Mouse (Mus musculus) retina, embryonic 14.5 days (tissue): ENCODE results near the gene Eps15l1.

ENCODE experiments used
- DNase-seq: peaks from one replicate; pipeline ENCODE4 v3.0.0-alpha.2; 2015; ENCODE audit warnings: low spot score

Eps15l1 gene

DNA sequence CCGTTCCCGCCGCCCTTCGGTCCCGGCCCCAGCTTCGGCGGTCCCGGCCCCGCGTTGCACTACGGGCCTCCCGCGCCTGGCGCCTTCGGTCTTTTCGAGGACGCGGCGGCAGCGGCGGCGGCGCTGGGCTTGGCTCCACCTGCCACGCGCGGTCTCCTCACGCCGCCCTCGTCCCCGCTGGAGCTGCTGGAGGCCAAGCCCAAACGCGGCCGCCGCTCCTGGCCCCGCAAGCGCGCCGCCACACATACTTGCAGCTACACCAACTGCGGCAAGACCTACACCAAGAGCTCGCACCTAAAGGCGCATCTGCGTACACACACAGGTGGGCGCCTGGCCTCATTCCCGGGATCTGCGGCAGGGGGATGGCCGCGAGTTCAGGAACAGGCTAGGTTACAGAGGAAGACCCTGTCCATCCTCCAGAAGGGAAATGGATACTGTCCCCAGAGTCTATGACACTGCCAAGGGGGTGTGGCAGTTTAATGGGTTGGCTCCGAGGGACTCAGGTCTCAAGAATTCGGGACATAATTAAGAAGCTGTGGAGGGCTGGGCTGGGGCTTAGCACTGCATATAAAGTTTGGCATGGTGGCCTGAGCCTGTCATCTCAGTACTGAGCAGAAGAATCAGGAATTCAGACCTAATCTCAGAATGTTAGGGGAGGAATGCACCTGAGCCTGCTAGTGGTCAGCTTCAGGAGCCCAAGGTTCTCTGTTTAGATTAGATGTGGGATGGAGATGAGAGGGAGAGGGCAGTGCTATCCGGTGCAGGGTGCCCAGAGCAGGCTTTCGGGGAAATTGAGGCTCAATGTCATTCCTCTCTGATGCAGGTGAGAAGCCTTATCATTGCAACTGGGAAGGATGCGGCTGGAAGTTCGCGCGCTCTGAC is 101.1 kb downstream of the Eps15l1 start:
- peak; percentile 29 for DNase-seq

DNA sequence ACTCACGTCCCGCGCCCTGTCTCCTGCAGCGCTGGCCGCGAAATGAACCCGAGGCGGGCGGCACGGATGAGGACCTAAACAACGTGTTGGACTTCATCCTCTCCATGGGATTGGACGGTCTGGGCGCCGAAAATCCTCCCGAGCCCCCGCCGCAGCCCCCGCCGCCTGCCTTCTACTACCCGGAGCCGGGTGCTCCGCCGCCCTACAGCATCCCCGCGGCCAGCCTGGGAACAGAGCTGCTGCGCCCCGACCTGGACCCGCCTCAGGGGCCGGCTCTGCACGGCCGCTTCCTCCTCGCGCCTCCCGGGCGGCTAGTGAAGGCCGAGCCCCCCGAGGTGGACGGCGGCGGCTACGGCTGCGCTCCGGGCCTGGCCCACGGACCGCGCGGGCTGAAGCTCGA is 101.9 kb downstream of the Eps15l1 start:
- DNase-seq, result peak; percentile 34

- DNase-seq, result peak; percentile 83
Observed at GRCm38 (mm10) chr8:72318801-72319322, 102.4 kb downstream of the Eps15l1 start, which contains the start of gene Klf2. Gene Klf2 (plus strand): TSS chr8:72319033.

DNA sequence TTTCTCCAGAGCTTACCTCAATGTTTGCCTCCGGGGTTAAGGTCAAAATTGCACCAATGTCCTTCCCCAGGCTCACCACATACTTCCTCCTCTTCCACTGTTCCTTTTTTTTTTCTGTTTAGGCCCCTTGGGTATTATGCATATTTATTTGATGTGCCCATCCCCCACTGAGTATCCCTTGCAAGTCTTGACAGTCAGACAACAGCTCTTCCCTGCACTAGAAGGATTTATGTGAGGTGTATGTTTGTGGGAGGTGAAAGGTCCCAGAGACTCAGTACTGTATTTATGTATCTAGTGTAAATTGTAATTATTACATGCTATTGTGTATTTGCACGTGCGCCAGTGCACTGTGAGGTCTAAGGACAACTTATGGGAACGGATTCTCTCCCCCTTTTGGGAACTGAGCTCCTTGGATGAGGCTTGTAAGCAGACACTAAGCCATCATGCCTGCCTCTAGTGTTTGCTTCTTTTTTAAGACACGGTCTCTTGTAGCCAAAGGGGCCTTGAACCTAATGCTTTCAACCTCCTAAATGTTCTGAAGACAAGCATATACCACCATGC is 103.4 kb downstream of the Eps15l1 start:
- DNase-seq, result no peak

DNA sequence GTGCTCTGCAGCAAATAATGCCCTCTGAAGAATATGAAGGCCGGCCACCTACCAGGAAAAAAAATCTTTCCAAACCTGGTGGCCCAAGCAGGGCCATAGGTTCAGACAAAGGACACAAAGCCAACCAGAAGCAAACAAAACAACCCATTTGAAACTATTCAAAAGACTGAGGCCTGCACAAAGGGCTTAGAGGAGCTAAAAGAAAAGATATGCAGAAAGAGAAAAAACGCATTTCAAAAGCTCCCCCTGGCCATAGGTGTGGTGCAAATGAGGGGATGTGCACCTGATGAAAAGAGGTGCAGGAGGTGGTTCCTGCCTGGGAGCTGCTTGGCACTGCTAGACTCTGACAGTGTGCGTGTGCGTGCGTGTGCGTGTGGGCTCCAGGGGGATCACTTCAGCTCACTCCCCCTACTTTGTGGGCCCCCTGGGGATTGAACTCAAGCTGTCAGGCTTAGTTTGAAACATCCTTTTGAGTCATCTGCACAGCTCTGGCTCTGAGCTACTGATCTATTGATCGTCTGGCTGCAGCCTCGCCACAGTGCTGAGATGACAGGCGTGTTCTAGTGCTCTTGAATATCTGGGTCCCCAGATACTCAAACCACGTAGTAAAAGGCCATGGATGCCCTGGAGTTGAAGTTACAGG is 105.1 kb downstream of the Eps15l1 start:
- peak; percentile 20 for DNase-seq

- DNase-seq, result no peak
Observed at GRCm38 (mm10) chr8:72312926-72313518, 108.2 kb downstream of the Eps15l1 start.

- no peak for DNase-seq
Observed at GRCm38 (mm10) chr8:72310849-72311506, 110.3 kb downstream of the Eps15l1 start.

DNA sequence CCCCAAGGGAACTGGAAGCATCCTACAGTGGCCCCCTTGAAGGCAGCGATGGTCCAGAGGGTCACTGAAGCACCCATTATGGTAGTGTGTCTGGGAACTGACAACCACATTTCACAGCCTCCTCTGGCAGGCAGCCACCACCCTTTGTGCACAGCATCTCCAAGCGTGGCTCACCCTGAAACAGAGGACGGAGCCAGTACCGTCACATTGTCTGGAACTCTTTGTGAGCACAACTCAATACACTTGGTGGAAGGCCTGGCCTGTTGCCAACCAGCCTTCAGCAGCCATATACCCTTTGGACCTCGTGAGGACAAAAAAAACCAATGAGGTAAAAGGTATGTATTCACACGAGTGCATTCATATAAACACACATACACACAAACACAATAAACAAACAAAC is 113.0 kb downstream of the Eps15l1 start:
- no peak for DNase-seq

GRCm38 (mm10) chr8:72306913-72307312 is 114.3 kb downstream of the Eps15l1 start:
- DNase-seq, result no peak

- DNase-seq, result no peak
Observed at GRCm38 (mm10) chr8:72305210-72305905, 115.9 kb downstream of the Eps15l1 start, which contains the start of gene Gm10282. Gene Gm10282 (minus strand): TSS chr8:72305260.

- no peak for DNase-seq
Observed at GRCm38 (mm10) chr8:72303633-72304032, 117.6 kb downstream of the Eps15l1 start.

DNA sequence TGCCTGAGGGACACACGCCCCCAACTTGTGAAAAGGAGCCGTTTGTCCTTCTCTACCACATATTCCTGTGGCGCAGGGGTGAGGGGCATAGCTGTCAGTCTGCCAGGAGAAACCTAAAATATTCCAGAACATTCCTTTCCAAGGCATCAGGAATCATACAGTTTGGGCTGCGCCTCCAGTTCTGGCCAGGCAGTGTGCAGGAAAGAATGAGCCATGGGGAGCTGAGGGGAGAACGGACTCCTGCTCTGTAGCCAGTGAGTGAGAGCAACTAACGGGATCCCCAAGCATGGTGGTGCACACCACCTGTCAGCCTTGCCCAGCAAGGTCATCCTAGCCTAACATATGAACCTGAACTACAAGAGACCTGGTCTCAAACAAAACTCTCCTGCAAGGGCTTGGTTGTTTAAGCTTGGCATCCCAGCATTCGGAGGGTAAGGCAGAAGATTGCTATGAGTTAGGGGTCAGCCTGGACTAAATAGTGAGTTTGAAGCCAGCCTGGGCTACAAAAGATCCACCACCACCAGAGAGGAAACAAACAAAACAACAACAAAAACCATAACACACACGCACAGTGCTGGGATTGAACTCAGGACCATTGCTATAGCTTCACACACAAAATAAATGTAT is 118.2 kb downstream of the Eps15l1 start:
- DNase-seq, result no peak

GRCm38 (mm10) chr8:72301497-72301896 is 119.8 kb downstream of the Eps15l1 start:
- DNase-seq, result no peak

GRCm38 (mm10) chr8:72300654-72301400 is 120.4 kb downstream of the Eps15l1 start:
- no peak for DNase-seq

DNA sequence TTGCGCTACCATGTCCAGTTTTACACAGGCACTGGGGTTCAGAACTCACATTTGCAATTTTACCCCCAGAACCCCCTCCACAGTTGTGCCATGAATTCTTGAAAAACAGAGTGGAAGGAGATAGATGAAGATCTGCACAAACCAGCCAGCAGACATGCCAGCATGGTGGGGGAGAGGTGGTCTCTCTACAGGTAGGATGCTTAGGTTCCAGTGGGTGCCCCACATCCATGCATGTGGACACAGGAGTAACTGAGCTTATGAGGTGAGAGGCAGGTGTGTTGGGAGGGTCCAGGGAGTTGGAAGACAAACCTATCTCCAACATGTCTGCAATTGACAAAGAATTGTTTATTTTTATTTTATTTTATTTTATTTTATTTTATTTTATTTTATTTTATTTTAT is 122.3 kb downstream of the Eps15l1 start:
- DNase-seq, result no peak

GRCm38 (mm10) chr8:72296561-72296960 is 124.7 kb downstream of the Eps15l1 start:
- no peak for DNase-seq

DNA sequence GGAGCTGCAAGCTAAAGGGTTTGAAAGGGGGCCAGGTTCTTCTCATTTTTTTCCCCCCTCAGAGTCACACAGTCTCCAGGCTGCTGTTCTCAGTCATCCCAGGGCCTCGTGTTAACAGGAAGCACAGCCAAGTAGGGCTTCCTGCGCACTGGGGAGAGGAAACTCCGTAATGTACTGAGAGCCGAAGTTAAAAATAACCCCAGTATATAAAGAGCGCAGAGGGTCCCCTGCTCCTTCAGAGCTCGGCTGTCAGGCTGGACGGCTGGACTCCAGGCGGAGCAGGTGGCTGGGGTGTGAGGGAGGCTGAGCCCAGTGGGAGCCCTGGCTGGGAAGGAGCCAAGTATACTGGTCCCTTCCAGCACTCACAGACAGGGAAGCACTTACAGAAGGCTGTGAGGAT is 125.6 kb downstream of the Eps15l1 start:
- DNase-seq, result no peak

- DNase-seq, result no peak
Observed at GRCm38 (mm10) chr8:72295125-72295524, 126.1 kb downstream of the Eps15l1 start.

DNA sequence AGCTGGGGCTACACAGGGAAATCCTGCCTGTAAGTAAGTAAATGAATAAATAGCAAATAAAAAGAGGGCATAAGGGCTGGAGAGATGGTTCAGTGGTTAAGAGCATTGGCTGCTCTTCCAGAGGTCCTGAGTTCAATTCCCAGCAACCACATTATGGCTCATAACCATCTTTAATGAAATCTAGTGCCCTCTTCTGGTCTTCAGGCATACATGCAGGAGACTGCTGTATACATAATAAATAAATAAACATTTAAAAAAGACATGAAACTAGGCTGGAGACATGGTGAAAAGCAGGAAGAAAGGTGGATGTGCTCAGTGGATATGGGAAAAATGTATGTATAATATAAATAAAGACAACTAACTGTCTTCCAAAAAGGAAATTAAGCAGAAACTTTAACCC is 128.0 kb downstream of the Eps15l1 start:
- no peak for DNase-seq

- no peak for DNase-seq
Observed at GRCm38 (mm10) chr8:72291104-72291503, 130.2 kb downstream of the Eps15l1 start.
